Mouse (Mus musculus) liver, embryonic 14.5 days (tissue): ENCODE measurements around the gene Pde4d. TPM values are rescaled to one million over a fixed set of nuclear protein-coding genes. Genes with fewer than 3 reads are reported as not detected.
A peak's percentile ranks its signal among the peaks of the same experiment; 100 is the strongest.

Source experiments
- ATAC-seq: fragments of 200-750 bp; cut with Nextera tagmentation; 2 replicates; pipeline ENCODE4 v1.8.0; 2017; ENCODE audit warnings: moderate number of reproducible peaks, mild to moderate bottlenecking, moderate library complexity; ENCODE audit not compliant: insufficient read depth
- DNase-seq, 3 experiments: peaks; one replicate each; pipeline ENCODE4 v3.0.0-alpha.2; 2012 to 2013; ENCODE audit warnings: low read depth in 3 of 3, low spot score in 3 of 3
- H3K27ac ChIP-seq: fragments of 300-500 bp; sonication (generic); 2 replicates; pipeline ENCODE4 v1.5.1; 2014; ENCODE audit warnings: moderate library complexity, mild to moderate bottlenecking, control low read depth, inconsistent platforms
- H3K27me3 ChIP-seq: fragments of 300-500 bp; sonication (generic); 2 replicates; pipeline ENCODE4 v1.6.1; 2014; ENCODE audit warnings: mild to moderate bottlenecking, low read length, moderate library complexity; ENCODE audit not compliant: control insufficient read depth, insufficient read depth
- H3K36me3 ChIP-seq: fragments of 300-500 bp; sonication (generic); replicated peaks from 2 replicates; pipeline ENCODE4 v1.6.1; 2014; ENCODE audit warnings: low read depth; ENCODE audit not compliant: control insufficient read depth, insufficient read depth
- H3K4me1 ChIP-seq, 2 experiments: fragments of 200-500 bp in 1 of 2; fragments of 300-500 bp in 1 of 2; sonication (generic) in 1 of 2; replicated peaks; 2 replicates each; pipeline ENCODE4 v1.6.1; 2012 to 2014; ENCODE audit warnings: antibody characterized with exemption in 1 of 2, inconsistent platforms in 1 of 2, low read length in 1 of 2; ENCODE audit not compliant: control insufficient read depth in 2 of 2, insufficient read depth in 2 of 2
- H3K4me2 ChIP-seq: fragments of 300-500 bp; sonication (generic); 2 replicates; pipeline ENCODE4 v1.6.1; 2014; ENCODE audit warnings: low read depth, mild to moderate bottlenecking, control low read depth, moderate library complexity
- H3K4me3 ChIP-seq, 2 experiments: fragments of 200-500 bp in 1 of 2; fragments of 300-500 bp in 1 of 2; sonication (generic) in 1 of 2; 2 replicates each; pipeline ENCODE4 v1.5.1; 2012 to 2014; ENCODE audit warnings: low read depth in 2 of 2, low read length in 2 of 2, mild to moderate bottlenecking in 2 of 2, control low read depth in 1 of 2, inconsistent platforms in 1 of 2, moderate library complexity in 1 of 2; ENCODE audit not compliant: insufficient read depth in 1 of 2
- H3K9ac ChIP-seq: fragments of 300-500 bp; sonication (generic); replicated peaks from 2 replicates; pipeline ENCODE4 v1.6.1; 2014; ENCODE audit warnings: mild to moderate bottlenecking, control low read depth, moderate library complexity
- H3K9me3 ChIP-seq: fragments of 300-500 bp; sonication (generic); 2 replicates; pipeline ENCODE4 v1.6.1; 2016; ENCODE audit warnings: low read length, mixed read lengths; ENCODE audit not compliant: control insufficient read depth
- CTCF ChIP-seq: IDR thresholded peaks from 2 replicates; pipeline ENCODE4 v1.5.1; 2016; ENCODE audit warnings: antibody characterized with exemption, low read depth, control low read depth
- EP300 ChIP-seq: IDR thresholded peaks from 2 replicates; pipeline ENCODE4 v1.6.1; 2016; ENCODE audit warnings: antibody characterized with exemption, low read depth
- WGBS: fragments of 180-500 bp; shearing (Covaris S2); extraction: QIAGEN DNeasy Blood & Tissue Kit; methylation state at CpG from one replicate; pipeline ENCODE4 v1.1.7; 2014; ENCODE audit not compliant: insufficient replicate concordance; 5-methylcytosine and 5-hydroxymethylcytosine counted together
- polyA plus RNA-seq, 2 experiments: library from polyadenylated mRNA; depleted of rRNA in 1 of 2; stranded (reverse) in 1 of 2; unstranded in 1 of 2; fragments of >200 nt; fragmentation: Nextera tagmentation in 1 of 2; extraction: Ambion mirVana in 1 of 2; gene quantifications; 2 replicates each; pipeline versions ENCODE4 v1.2.1 to v1.2.3; 2012 to 2014

Gene Pde4d
- polyA plus RNA-seq, 2 experiments, result 4.9 to 8.6 TPM

DNA sequence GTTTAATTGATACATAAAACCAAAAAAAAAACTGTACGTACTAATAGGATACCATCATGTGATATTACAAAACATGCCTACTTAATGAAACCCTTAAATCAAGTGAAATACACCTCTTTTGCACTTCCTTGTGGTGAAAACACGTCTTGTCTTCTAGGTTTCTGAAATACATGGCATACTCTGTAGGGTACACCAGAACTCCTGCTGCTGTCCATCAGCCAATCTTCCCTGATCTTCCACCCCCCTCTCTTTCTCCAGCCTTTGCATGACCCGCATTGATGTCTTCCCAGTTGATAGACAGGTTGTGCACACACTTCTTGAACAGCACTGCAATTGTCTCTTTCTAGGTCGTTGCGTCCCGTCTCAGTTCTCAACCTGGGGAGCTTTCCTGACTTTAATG, 1470.5 kb downstream of the Pde4d start:
- H3K9me3 ChIP-seq, result no peaks in the 10 kb centered on the region
- H3K27me3 ChIP-seq, result no peaks in the 10 kb centered on the region
- no peak overlapping the region for H3K27ac ChIP-seq
- TF ChIP-seq CTCF, result no peak
- no peak for TF ChIP-seq EP300
- DNase-seq, result no peak
- no peaks in the 10 kb centered on the region for H3K36me3 ChIP-seq
- no peak overlapping the region for H3K9ac ChIP-seq
- H3K4me1 ChIP-seq, result peaks cover 0 to 4% of the 10 kb centered on the region in 2 experiments; a peak in 1 of 4 replicates
- ATAC-seq, result no peak
- no peak overlapping the region for H3K4me3 ChIP-seq
- no peak overlapping the region for H3K4me2 ChIP-seq
- WGBS, result 81% methylated on average over 6 of the region's 6 CpGs

DNA sequence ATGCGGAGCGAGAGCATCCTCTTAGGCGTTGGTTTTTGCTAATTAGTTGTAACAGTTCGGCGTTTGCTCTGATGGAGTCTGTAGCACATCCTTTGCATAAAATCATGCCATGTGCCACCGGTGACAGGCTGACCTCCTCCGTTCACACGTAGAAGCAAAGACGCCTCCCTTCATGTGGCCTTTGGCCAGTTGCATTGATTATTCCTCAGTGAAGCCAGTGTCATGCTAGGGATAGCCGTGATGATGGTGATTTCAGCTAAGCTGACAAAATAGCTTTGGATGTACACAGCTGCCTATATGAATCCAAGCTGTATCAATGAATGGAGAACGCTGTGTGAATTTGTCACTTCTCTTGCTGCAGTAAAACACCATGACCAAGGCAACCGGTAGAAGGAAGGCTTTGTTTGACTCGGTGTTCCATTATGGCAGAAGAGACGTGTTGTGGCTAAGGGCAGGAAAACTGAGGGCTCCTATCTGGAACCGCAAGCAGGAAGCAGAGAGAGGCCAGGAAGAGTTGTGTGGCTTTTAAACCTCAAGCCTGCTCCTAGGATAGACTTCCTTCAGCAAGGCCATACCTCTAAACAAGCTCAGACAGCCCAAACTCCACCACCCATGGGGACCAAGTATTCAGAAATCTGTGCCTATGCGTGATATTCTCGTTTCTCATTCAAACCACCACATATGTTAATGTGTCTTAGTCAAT, 1471.7 kb downstream of the Pde4d start:
- Histone ChIP-seq H3K36me3 (no peaks in the 10 kb centered on the region), H3K27me3 (no peaks in the 10 kb centered on the region), H3K9me3 (no peaks in the 10 kb centered on the region), H3K27ac (no peak overlapping the region), H3K4me1 (peaks cover 0 to 5% of the 10 kb centered on the region in 2 experiments; a peak in 2 of 4 replicates), H3K4me3 (no peak overlapping the region), H3K4me2 (no peak overlapping the region), H3K9ac (no peak overlapping the region)
- ATAC-seq (no peak), DNase-seq (no peak)
- TF ChIP-seq CTCF (no peak), EP300 (0 out of 2 replicates have a peak, but pooled peaks have one; percentile 9)
- WGBS, result 51% methylated on average over 17 of the region's 17 CpGs

DNA sequence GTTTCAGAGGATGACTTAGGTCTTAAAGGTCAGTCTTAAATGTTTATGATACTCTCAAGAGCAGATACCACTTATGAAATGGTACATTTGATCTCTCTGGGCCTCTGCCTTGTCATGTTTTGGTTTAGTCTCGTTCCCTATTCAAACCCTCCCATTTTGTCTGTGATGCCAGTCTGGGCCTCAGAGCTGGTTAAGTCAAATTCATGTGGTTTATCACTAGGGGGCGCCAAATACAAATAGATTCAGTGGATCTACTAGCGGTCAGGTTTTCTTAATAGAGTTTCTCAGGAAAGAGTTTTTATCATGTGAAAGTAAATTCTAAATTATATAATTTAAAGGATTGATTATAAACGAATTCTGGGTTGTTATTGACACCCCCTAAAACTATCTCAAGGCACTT, 1472.5 kb downstream of the Pde4d start:
- no peak overlapping the region for H3K27ac ChIP-seq
- H3K4me1 ChIP-seq, result peaks cover 0 to 7% of the 10 kb centered on the region in 2 experiments; a peak in 2 of 4 replicates
- TF ChIP-seq EP300 (no peak), CTCF (peak; percentile 64)
- no peaks in the 10 kb centered on the region for H3K27me3 ChIP-seq
- 0 out of 2 replicates have a peak, but pooled peaks have one; percentile 19 for ATAC-seq
- no peak overlapping the region for H3K4me3 ChIP-seq
- DNase-seq, result peak; percentile 41 to 56 (median 45)
- no peak overlapping the region for H3K4me2 ChIP-seq
- WGBS, result under 1% methylated on average over 4 of the region's 4 CpGs
- no peak overlapping the region for H3K9ac ChIP-seq
- no peaks in the 10 kb centered on the region for H3K36me3 ChIP-seq
- H3K9me3 ChIP-seq, result no peaks in the 10 kb centered on the region

DNA sequence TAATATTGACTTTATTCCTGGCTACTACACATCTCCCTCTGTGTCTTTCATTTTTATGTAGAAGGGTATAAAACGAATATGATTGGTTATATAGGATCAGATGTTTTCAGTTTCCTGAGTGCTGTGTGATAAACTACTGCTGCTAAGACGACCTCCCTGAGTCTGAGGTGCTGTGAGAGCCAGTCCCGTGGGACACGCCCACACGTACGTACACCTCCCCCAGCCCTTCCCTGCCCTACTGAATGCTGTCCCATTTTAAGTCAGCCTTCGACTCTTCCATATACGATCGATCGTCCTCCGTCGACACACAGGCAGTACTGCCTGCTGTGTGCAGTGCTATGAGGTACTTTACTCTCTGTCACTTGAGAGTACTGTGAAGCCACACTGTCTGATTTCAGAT, 1473.0 kb downstream of the Pde4d start:
- Histone ChIP-seq H3K4me1 (peaks cover 0 to 7% of the 10 kb centered on the region in 2 experiments; a peak in 2 of 4 replicates), H3K4me3 (no peak overlapping the region), H3K27ac (no peak overlapping the region), H3K27me3 (no peaks in the 10 kb centered on the region), H3K4me2 (no peak overlapping the region), H3K9ac (no peak overlapping the region), H3K9me3 (no peaks in the 10 kb centered on the region), H3K36me3 (no peaks in the 10 kb centered on the region)
- no peak for TF ChIP-seq CTCF
- DNase-seq, result no peak
- 55% methylated on average over 12 of the region's 12 CpGs for WGBS
- ATAC-seq, result no peak

DNA sequence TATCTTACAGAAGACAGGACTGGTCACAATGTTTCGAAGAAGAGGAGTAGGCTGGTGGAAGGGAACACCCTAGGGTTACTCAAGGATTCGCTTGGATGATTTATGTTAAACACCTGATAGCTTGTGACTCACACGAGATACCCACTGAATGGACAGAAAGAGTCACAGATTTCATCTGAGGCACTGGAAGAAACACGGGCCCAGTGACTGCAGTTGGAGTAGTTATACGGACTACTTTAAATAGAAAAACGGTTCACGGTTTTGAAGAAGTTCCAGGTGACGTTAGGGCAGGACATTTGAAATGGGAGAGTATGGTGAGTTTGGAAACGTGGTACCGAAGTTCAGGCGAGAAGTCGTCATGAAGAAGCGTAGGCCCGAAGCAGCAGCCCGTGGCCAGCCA, 1475.0 kb downstream of the Pde4d start:
- no peaks in the 10 kb centered on the region for H3K27me3 ChIP-seq
- H3K9me3 ChIP-seq, result no peaks in the 10 kb centered on the region
- no peak for DNase-seq
- no peaks in the 10 kb centered on the region for H3K36me3 ChIP-seq
- H3K4me3 ChIP-seq, result no peak overlapping the region
- H3K4me1 ChIP-seq, result peaks cover 0 to 7% of the 10 kb centered on the region in 2 experiments; a peak in 2 of 4 replicates
- no peak overlapping the region for H3K4me2 ChIP-seq
- H3K9ac ChIP-seq, result no peak overlapping the region
- H3K27ac ChIP-seq, result no peak overlapping the region
- no peak for ATAC-seq
- TF ChIP-seq EP300, result no peak
- no peak for TF ChIP-seq CTCF
- 81% methylated on average over 15 of the region's 15 CpGs for WGBS
